Mouse (Mus musculus) T-helper 2 cell (primary cell): ENCODE measurements at regions not wholly inside any gene's neighbourhood (a gene's known extent, or its start where the extent isn't known, plus 50 kb on each side); places are given as distances from the start of the nearest gene placed in this dataset.

ENCODE experiments used
- in situ Hi-C: fragments of 300-600 bp; cut with MboI, MseI; formaldehyde crosslinking; loops from one replicate; pipeline ENCODE4 v1.15.1; 2025; ENCODE audit warnings: high pct_unique_total_duplicates

- in situ Hi-C loops: no loop called here
Observed at GRCm38 (mm10) chr14:120560416-120560815, 82.2 kb downstream of the Rap2a start.

DNA sequence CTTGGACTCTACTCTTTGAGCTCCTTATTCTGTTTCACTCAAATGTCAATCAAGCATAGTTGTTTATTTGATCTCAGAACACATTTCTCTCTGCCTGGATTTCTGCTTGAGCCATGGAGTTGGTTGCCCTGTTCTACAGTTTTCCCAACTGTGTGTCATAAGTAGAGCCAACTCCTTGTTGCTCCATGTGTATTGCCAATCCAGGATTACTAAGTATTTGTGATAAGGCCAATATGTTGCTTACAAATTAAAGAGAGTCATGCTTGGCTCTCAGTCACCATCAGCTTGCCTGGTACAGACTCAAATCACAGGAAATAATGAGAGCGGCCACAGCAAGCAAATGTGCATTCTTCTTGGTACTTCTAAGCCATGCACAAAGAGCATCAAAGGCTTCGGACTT is 82.7 kb downstream of the Rap2a start:
- in situ Hi-C loops: no loop called here

DNA sequence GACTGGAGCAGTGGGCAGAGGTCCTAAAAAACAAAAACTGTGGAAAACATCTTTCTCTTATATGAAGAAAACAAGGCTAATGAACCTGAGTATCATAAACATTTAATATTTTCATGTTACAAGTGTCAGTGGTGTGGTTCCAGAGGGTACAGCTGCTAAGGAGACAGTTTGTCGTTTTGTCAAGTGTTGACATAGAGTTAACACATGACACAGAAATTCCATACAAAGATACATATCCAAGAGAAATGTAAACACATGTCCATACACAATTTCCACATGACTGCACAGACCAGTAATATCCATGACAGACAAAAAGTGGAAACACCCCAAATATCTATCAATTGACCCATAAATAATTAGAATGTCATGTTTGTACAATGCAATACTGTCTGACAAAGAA is 88.7 kb downstream of the Rap2a start:
- in situ Hi-C loops: no loop called here

GRCm38 (mm10) chr14:120568054-120568453 is 89.8 kb downstream of the Rap2a start:
- in situ Hi-C loops: no loop called here

- in situ Hi-C loops: no loop called here
Observed at GRCm38 (mm10) chr14:120572238-120572637, 94.0 kb downstream of the Rap2a start.

DNA sequence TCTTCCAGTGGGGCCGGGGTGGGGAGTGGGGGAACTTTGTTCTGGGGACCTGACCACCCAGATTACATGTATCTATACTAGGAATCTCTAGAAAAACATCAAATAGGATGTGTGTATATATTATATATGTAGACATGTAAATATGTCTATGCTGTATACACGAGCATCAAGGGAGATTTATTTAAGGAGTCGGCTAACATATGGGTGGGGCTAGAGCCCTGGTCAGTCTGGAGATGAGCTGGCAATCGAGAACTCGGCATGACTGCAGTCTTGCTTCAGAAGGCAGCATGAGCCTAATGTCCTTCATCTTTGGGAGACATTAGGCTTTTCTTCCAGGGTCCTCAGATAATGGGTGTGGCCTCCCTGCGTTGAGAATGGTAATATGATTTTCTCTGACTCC is 97.0 kb downstream of the Rap2a start:
- in situ Hi-C loops: no loop called here

DNA sequence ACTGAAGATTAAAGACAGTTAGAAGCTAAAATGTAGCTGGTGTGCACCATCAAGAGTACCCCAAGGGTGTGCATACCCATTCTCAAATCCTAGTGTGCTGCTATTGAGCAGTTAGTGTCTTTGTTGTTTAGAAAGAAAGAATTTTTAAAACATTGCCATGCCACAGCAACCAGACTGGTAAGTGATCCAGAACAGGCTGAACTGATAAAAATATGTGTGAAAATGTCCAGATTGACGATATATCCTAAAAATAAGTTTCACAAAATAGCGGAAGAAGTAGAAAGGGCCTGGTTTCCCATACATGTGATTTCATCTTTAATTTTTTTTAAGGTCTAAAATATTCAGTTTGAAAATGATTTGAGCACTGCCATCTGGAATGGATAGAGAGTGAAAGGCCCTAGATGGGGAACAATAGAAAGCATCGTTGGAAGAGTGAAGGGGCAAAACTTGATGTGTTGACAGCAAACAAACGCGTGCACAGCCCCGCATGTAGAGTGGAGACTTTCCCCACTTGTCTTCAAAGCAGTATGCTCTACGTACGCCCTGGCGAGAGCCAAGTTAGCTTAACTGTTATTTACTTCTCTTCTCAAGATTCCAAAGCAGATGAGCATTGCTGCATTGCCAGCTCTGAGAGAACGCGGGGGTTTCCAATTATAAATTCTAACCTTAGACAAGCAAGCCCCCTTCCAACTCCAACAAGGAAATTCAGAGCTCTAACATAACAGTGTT is 100.3 kb downstream of the Rap2a start:
- in situ Hi-C loops: no loop called here

DNA sequence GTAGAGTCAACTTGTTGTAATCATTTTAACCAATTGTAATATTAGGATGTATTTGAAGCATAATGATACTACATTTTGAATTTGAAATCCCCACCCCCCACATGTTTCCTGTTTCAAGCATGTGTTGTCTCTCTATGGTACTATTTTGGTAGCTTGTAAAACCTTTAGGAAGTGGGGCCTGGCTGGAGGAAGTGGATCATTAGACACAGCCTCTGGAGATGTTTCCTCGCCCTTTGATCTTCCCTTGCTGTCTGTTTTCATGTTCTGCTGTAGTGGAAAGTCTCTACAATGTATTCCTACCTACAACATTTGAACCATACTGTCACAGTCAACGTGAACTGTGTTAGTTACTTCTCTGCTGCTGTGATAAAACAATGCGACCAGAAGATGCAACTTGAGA is 105.6 kb downstream of the Rap2a start:
- in situ Hi-C loops: no loop called here

DNA sequence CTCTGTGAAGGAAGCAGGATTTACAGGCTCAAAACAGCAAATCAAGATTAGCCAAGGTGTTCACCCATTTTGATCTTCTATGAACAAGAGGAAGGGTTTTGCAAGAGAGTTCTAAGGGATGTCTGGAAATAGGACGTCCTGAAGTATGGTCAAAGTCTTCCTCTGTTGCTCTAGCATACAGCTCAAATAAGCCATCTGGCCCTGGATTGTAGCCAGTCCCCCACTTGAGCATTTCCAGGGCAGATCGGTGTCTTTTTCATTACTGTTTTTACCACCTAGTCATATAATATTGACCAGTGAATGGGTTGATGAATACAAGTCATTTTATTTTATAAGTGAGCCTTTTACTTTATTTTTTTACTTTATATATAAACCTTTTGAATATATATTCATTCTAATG is 113.9 kb downstream of the Rap2a start:
- in situ Hi-C loops: no loop called here

- in situ Hi-C loops: loop anchor here (5.0 kb wide), 1 partner anchor 58 kb away; no protein-coding TSS in a partner anchor
Observed at GRCm38 (mm10) chr14:120600414-120600935, 122.2 kb downstream of the Rap2a start.

DNA sequence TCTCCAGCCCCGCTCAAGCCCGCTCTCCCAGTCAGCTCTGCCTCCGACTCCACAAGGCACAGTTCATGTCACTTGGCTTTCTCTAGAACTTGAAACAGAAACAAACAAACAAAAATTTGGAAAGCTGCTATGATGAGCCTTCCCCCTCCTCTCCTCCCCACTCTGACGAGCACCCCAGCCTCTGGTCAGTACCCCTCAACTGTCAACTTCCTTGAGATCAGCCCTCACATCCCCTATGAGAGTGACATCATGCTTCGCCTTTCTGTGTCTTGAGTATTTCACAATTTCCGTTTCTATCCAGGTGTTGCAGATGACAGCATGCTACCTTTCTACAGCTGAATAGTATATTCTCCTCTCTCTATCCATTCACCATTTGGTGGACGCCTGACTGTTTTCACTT is 123.3 kb downstream of the Rap2a start:
- in situ Hi-C loops: loop anchor here (5.0 kb wide), 1 partner anchor 59 kb away; no protein-coding TSS in a partner anchor

DNA sequence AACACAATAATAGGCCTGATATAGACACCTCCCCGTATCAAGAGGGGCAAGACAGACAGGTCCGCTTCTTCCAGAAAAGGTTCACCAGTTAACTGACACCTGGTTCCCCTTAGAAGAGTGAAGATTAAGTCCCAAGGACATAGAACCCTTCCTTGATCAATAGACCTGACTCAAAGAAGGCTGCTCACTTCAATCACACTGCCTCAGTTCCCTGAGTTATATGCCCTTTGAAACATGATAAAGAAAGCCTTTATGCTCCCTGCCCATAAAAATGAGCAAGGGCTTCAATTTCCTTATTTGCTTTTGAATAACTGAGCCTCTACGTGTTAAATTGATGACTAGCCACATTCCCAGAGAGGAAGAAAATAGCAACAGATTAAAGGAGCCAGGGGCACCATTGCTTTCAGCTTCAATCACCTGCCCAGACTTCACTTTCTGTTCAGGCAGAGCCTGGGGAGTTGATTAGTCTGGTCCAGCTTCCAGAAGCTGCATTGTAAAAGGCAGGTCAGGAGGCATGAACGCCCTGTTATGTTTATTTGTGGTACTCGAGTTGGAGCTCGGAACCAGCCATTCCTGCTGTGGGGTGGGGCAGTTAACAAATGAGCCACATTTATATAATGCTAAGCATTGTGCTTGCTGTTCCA is 125.7 kb downstream of the Rap2a start:
- in situ Hi-C loops: loop anchor here (5.0 kb wide), 1 partner anchor 62 kb away; no protein-coding TSS in a partner anchor

DNA sequence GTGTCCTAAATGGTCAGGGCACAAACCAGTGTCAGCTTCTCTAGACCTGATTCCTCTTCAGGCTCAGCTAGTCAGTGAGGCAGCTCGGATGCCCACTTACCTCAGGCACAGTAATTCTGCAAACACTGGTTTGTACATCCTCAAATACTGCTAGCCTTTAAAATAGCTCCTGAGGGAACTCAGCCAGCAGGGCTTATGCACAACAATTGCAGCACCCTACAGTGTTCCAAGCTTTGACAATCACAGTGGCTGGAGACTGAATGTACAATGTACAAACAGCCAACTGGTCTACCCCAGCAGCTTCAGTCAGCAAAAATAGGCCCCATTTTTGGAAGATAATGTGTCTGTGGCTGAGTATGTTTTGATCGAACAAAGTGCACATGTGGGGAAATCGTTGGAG is 129.6 kb downstream of the Rap2a start:
- in situ Hi-C loops: no loop called here

GRCm38 (mm10) chr14:120611311-120611710 is 133.1 kb downstream of the Rap2a start:
- in situ Hi-C loops: no loop called here

DNA sequence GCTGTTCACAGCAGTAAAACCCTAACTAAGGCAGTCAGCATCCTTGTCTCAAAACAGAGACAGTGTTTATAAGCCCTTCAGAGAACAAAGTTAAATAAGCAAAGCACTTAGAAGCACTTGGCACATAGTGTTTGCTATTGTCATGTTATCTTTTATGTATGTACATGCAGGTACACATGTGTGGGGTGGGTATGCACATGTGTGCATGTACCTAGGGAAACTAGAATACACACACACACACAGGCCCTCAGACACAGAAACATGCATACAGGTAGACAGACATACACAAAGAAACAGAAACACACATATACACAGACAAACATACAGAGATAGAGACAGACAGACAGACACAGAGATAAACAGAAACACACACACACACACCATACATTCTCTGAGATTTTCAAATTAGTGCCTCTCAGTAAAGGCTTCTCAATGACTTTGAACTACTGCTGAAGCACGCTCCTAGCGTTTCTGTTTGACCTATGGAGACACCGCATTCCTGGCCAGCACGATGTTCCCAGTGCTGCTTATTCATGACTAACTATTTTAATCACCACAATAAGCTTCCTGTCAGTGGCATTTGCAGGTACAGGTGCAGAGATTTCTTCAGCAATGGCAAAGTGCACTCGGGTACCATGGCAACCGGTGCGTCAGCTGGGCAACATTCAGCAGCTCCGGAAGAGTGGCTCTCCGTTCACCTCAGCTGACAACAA is 148.1 kb downstream of the Rap2a start:
- in situ Hi-C loops: no loop called here

DNA sequence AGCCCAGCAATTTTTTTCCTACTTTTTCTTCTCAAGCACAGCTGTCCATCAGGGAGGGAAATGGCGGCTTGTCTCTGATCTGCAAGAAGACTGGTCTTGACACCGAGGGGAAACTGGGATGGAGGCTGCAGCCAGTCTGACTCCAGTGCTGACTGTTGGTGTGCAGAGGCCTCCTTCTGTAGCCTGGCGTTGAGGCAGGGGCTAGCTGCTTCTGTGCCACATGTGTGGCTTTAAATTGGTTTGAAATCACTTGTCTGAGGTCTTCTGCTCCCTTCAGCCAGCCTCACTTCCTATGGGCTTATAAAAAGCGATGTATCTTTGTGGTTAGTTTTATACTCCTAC is 148.7 kb downstream of the Rap2a start:
- in situ Hi-C loops: no loop called here

- in situ Hi-C loops: no loop called here
Observed at GRCm38 (mm10) chr14:120632771-120633170, 154.5 kb downstream of the Rap2a start.

GRCm38 (mm10) chr14:120636726-120637400 is 158.6 kb downstream of the Rap2a start:
- in situ Hi-C loops: no loop called here

DNA sequence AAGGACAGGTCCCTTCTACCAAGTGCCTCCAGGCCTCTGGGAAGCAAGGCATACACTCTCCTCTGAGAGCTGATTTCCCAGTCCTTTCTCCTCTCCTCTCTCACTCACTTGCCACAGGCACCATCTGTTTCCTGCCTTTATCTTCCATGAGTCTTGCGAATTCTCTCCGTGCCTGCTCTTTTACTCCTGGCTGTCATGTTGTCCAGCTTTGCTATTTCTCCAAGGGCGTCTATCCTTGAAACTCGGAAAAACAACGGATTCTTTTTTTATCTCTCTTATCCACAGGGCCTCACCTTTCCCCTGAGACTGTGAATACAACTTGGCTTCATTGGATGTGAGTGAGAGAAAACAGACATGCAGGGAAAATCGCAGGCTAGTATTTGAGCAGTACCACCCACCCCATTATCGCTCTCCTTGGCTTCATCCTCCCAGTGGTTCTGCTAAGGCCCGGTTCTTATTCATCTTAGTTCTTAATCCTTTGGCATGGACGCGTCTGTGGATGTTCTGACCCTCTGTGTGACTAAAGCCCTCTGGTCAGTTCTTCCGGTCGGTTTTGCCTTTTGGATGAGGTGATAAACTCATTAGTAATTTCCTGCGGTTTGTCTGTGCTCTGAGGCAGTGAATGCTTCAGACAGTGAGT is 159.4 kb downstream of the Rap2a start:
- in situ Hi-C loops: no loop called here

DNA sequence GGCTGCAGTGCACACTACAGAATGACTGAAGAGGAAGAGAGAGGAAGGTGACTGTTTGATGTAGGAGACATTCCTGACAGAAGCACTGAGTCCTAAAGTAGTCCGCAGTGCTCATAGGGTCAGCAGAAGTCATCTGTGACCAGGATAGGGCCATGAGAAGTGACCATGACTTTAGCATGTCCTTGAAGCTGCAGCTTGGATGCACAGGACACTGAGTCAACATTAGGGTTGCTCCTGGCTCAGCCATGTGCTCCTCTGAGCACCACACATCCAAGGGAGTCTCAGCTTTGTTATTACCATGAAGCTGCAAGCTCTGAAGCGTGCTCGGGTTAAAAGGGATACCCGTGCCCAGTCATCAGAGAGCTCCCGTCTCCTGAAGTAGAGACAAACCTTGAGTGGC is 164.3 kb downstream of the Rap2a start:
- in situ Hi-C loops: no loop called here

DNA sequence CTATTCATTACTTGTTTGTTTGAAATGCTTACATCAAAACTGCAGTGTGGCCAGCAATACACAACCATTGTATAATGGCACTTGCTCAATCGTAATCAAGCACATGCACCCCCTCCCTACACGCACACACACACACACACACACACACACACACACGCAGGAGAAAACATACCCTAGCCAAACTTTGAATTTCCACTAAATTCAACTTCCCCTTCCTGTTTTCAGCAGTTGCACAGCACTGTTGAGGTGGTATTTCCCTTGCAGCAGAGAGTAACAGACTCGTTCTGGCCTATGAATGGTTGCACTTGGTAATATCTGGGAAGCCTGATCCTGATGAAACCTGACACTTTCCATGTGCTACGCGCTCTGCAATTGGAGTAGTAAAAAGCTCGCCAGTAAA is 173.8 kb downstream of the Rap2a start:
- in situ Hi-C loops: no loop called here
